Mouse (Mus musculus) heart, embryonic 16.5 days (tissue): Measurements from ENCODE around the gene Fbxl17. TPM values are rescaled to one million over a fixed set of nuclear protein-coding genes. Genes with fewer than 3 reads are reported as not detected.

Experiments
- ATAC-seq: fragments of 200-750 bp; cut with Nextera tagmentation; replicated peaks from 2 replicates; pipeline ENCODE4 v1.8.0; 2017; ENCODE audit warnings: moderate number of reproducible peaks; ENCODE audit not compliant: insufficient read depth, low FRiP score; ENCODE audit errors: extremely low read depth
- H3K27ac ChIP-seq: fragments of 300-500 bp; sonication (generic); 2 replicates; pipeline ENCODE4 v1.5.1; 2014; ENCODE audit warnings: mild to moderate bottlenecking, low read length, control low read depth, moderate library complexity
- H3K27me3 ChIP-seq: fragments of 300-500 bp; sonication (generic); 2 replicates; pipeline ENCODE4 v1.6.1; 2014; ENCODE audit warnings: low read length, mixed read lengths; ENCODE audit not compliant: control insufficient read depth, insufficient read depth
- H3K36me3 ChIP-seq: fragments of 300-500 bp; sonication (generic); 2 replicates; pipeline ENCODE4 v1.6.1; 2014; ENCODE audit not compliant: control insufficient read depth, insufficient read depth
- H3K4me1 ChIP-seq: fragments of 300-500 bp; sonication (generic); 2 replicates; pipeline ENCODE4 v1.6.1; 2014; ENCODE audit warnings: low read length, mixed read lengths; ENCODE audit not compliant: control insufficient read depth, insufficient read depth
- H3K4me2 ChIP-seq: fragments of 300-500 bp; sonication (generic); 2 replicates; pipeline ENCODE4 v1.6.1; 2014; ENCODE audit warnings: low read depth, mild to moderate bottlenecking, control low read depth, low read length
- H3K4me3 ChIP-seq: fragments of 300-500 bp; sonication (generic); 2 replicates; pipeline ENCODE4 v1.5.1; 2014; ENCODE audit warnings: mild to moderate bottlenecking, control low read depth, low read length
- H3K9ac ChIP-seq: fragments of 300-500 bp; sonication (generic); 2 replicates; pipeline ENCODE4 v1.6.1; 2014; ENCODE audit warnings: low read length, control low read depth
- H3K9me3 ChIP-seq: fragments of 300-500 bp; sonication (generic); replicated peaks from 2 replicates; pipeline ENCODE4 v1.6.1; 2016; ENCODE audit warnings: low read length; ENCODE audit not compliant: control insufficient read depth
- WGBS: fragments of 180-500 bp; shearing (Covaris S2); extraction: QIAGEN DNeasy Blood & Tissue Kit; methylation state at CpG from one replicate; pipeline ENCODE4 v1.1.7; 2014; 5-methylcytosine and 5-hydroxymethylcytosine counted together
- polyA plus RNA-seq: library from polyadenylated mRNA; unstranded; fragments of >200 nt; fragmentation: Nextera tagmentation; extraction: Ambion mirVana; gene quantifications from 2 replicates; pipeline ENCODE4 v1.2.1, GENCODE M21; 2015

Fbxl17 gene
- polyA plus RNA-seq, 1 experiment from 2014 or later: 14.3 TPM

DNA sequence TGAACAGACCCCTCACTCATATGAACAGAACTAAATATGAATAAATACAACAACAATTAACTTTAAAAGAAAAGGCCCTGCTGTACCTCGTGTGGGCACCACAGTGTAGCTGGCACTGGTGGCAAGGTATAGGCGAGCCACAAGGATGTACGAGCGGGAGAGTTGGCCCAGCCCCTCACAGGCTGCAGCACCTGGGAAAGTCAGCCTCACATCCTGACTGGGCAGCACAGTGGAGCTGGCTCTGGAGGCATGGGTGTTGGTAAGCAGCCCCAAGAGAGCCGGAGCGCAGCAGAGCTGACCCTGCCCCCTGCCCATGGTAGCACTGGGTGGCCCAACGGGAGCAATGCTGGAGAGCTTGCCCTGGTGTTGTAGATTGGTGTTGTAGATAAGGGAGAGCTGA lies 135.2 kb downstream of the Fbxl17 start:
- H3K4me2 ChIP-seq: no peak overlapping the region
- no peaks in the 10 kb centered on the region; the same call in 1 of the 2 replicates for H3K9me3 ChIP-seq
- H3K36me3 ChIP-seq: peaks cover 2% of the 10 kb centered on the region; the same call in 1 of the 2 replicates
- no peak for ATAC-seq
- no peaks in the 10 kb centered on the region for H3K27me3 ChIP-seq
- peaks cover 1% of the 10 kb centered on the region for H3K4me1 ChIP-seq
- no peak overlapping the region for H3K4me3 ChIP-seq
- no peak overlapping the region for H3K9ac ChIP-seq
- WGBS: 88% methylated on average over 7 of the region's 7 CpGs
- no peak overlapping the region for H3K27ac ChIP-seq

DNA sequence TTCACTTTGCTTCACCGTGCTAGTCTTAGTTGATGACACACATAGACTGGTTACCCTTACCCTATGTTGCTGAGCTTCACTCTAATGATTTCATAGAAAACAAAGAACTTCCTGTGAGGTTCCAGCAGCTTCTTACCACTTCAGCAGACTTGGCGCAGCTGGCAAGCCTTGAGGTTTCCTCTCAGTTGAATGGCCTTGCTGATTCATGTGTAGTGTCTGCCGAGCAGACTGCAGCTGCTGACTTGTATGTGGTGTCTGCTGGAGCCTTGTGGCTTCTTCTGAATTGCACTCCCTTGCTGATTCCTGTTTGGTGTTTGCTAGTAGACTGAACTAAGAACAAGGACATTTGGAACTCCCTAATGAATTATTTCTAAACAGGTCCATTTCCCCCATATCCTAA lies 137.6 kb downstream of the Fbxl17 start:
- no peak for ATAC-seq
- Histone ChIP-seq H3K4me1 (no peaks in the 10 kb centered on the region; the same call in 1 of the 2 replicates), H3K4me2 (no peak overlapping the region), H3K4me3 (no peak overlapping the region), H3K36me3 (peaks cover 2% of the 10 kb centered on the region; the same call in 1 of the 2 replicates), H3K9ac (no peak overlapping the region), H3K9me3 (no peaks in the 10 kb centered on the region; the same call in 1 of the 2 replicates), H3K27me3 (no peaks in the 10 kb centered on the region), H3K27ac (no peak overlapping the region)
- 72% methylated on average over 3 of the region's 3 CpGs for WGBS

DNA sequence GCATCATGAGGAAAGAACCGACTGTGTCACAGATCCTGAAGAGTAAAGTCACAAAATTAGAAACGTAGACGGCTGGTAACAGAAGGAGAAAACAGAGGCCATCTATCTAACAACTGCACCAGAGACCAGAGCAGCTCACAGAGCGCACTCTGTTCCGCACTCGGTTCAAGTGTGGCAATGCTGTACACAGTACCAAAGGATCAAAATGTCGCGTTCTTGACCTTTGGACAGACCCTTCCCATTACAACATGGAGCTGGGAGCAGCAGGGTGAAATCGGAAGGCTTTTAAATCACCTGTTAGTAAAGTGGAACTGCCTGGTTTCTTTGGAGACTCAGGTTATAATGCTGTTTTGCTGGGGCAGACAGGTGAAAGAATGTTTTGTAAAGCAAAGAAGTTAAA lies 138.1 kb downstream of the Fbxl17 start:
- 86% methylated on average over 9 of the region's 9 CpGs for WGBS
- ATAC-seq: no peak
- H3K4me2 ChIP-seq: no peak overlapping the region
- no peaks in the 10 kb centered on the region; the same call in 1 of the 2 replicates for H3K9me3 ChIP-seq
- peaks cover 2% of the 10 kb centered on the region; the same call in 1 of the 2 replicates for H3K36me3 ChIP-seq
- H3K4me3 ChIP-seq: no peak overlapping the region
- H3K27ac ChIP-seq: no peak overlapping the region
- no peak overlapping the region for H3K9ac ChIP-seq
- no peaks in the 10 kb centered on the region; the same call in 1 of the 2 replicates for H3K4me1 ChIP-seq
- H3K27me3 ChIP-seq: no peaks in the 10 kb centered on the region

DNA sequence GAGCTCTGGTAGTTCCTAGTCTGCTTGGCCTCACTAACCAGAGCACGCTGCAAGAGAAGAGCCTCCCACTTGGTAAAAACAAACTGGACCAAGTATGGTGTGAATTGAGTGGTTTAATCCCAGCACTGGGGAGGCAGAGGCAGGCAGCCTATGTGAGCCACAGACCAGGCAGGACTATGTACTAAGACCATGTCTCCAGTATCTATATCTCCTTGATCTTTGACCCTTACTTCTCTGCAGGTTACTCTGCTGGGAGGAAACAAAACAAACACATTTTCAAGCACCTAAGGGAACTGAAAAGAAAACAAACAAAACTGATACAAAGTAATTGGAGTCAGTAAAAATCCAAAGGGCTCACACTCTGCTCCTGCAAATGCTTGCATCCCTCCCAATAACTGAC lies 141.0 kb downstream of the Fbxl17 start:
- no peaks in the 10 kb centered on the region; the same call in 1 of the 2 replicates for H3K9me3 ChIP-seq
- no peak for ATAC-seq
- no peak overlapping the region for H3K4me3 ChIP-seq
- H3K9ac ChIP-seq: no peak overlapping the region
- 75% methylated on average over 1 of the region's 1 CpGs for WGBS
- H3K27me3 ChIP-seq: no peaks in the 10 kb centered on the region
- no peaks in the 10 kb centered on the region; the same call in 1 of the 2 replicates for H3K4me1 ChIP-seq
- H3K27ac ChIP-seq: no peak overlapping the region
- no peak overlapping the region for H3K4me2 ChIP-seq
- H3K36me3 ChIP-seq: peaks cover 2% of the 10 kb centered on the region; the same call in 1 of the 2 replicates

DNA sequence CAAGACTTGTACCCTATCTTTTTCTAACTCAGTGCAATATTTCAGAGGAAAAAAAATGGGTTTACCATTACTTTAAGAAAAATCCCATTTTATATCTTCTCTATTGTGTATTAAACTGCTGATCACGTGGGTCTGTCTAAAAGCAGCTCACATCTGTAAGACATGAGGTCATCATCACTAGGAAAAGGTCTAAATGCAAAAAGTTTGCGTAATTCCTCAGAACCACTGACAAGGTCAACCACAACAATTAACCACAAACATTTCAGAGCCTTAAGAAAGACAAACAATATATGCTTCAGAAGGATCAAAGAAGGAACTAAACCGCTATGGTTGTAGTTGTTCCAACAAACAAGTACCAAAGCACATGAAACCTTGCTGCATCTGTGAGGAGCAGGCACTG lies 143.6 kb downstream of the Fbxl17 start:
- Histone ChIP-seq H3K4me2 (no peak overlapping the region), H3K9ac (no peak overlapping the region), H3K27ac (no peak overlapping the region), H3K36me3 (no peaks in the 10 kb centered on the region; the same call in 1 of the 2 replicates), H3K4me3 (no peak overlapping the region), H3K4me1 (no peaks in the 10 kb centered on the region), H3K27me3 (no peaks in the 10 kb centered on the region), H3K9me3 (no peaks in the 10 kb centered on the region)
- WGBS: 76% methylated on average over 3 of the region's 3 CpGs
- no peak for ATAC-seq

DNA sequence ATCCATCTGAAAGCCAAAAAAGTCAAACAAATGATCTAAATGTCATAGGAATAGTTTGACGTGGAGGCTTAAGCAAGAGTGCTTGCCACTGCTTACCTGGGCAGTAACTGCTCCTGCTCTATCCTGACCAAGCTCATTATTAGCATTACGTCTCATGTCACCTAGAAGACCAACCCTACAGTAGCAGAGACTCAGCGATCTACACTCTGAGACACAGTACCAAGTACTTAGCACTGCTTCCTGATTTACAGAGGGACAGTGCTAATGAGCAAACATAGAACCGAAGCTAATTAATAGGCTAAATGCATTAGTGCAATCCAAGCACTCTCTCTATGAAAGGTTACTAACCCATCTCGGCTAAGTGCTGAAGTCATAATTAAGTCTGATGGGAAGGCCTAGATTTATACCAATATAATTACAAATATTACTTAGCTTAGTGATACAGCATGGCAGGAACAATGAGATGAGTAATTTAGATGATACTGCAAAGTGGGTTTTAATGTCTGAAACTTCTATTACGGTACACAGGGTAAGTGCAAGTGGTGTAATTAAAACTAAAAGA lies 147.1 kb downstream of the Fbxl17 start:
- no peaks in the 10 kb centered on the region; the same call in 1 of the 2 replicates for H3K36me3 ChIP-seq
- H3K27me3 ChIP-seq: no peaks in the 10 kb centered on the region
- no peak overlapping the region for H3K4me3 ChIP-seq
- H3K4me2 ChIP-seq: no peak overlapping the region
- no peak for ATAC-seq
- no peaks in the 10 kb centered on the region for H3K9me3 ChIP-seq
- H3K27ac ChIP-seq: no peak overlapping the region
- no peaks in the 10 kb centered on the region for H3K4me1 ChIP-seq
- WGBS: 89% methylated on average over 6 of the region's 6 CpGs
- H3K9ac ChIP-seq: no peak overlapping the region

DNA sequence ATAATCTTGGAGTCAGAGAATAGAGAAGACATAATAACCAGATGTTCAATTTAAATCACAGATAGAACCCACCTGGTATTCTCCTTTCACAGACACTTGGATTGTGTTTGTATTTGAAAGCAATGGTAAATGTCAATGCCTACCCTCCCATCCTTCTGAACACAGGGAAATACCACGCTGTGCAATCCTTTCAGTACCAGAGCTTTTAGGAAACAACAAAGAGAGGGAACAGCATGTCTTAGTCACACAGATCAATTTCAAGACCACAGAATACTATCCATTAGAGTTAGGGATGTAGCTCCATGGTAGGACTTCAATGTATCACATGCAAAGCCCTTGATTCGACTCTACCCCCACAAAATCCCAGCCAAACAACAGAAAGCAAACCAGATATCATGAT lies 148.1 kb downstream of the Fbxl17 start:
- Histone ChIP-seq H3K4me3 (no peak overlapping the region), H3K27me3 (no peaks in the 10 kb centered on the region), H3K27ac (no peak overlapping the region), H3K9me3 (no peaks in the 10 kb centered on the region), H3K36me3 (peaks cover 3% of the 10 kb centered on the region; the same call in 1 of the 2 replicates), H3K4me1 (no peaks in the 10 kb centered on the region), H3K9ac (no peak overlapping the region), H3K4me2 (no peak overlapping the region)
- 90% methylated on average over 2 of the region's 2 CpGs for WGBS
- ATAC-seq: no peak

DNA sequence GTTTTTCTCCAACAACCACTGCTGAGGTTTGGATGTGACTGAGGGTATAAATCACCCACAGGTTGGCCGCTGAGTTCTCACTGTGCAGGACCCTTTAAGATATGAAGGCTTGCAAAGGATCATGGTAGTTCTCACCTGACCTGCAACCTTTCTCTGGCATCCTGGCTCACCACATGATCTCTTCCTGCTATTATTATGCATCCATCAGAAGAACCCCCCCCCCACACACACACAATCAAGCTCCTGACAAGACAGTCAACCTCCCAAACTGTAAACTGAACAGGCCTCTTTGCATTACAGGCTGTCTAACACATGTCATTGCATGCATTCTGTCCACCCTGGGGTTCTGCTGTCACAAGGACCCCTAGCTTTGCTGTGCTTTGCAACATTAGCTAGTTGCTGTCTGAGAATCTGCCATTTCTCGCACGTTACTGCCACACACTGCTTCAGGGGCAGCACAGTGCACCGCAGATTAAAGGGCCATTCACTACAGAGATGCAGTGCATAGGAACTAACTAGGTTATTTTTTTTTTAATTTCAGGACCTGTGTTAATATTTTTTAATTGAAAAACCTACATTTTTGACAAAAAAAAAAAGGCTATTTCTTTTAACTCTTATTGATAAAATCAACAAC lies 148.8 kb downstream of the Fbxl17 start:
- H3K36me3 ChIP-seq: peaks cover 6% of the 10 kb centered on the region; the same call in 1 of the 2 replicates
- H3K27ac ChIP-seq: no peak overlapping the region
- no peak overlapping the region for H3K4me3 ChIP-seq
- H3K4me1 ChIP-seq: no peaks in the 10 kb centered on the region
- no peaks in the 10 kb centered on the region for H3K27me3 ChIP-seq
- WGBS: 83% methylated on average over 4 of the region's 4 CpGs
- H3K9me3 ChIP-seq: no peaks in the 10 kb centered on the region
- H3K9ac ChIP-seq: no peak overlapping the region
- no peak overlapping the region for H3K4me2 ChIP-seq
- no peak for ATAC-seq

DNA sequence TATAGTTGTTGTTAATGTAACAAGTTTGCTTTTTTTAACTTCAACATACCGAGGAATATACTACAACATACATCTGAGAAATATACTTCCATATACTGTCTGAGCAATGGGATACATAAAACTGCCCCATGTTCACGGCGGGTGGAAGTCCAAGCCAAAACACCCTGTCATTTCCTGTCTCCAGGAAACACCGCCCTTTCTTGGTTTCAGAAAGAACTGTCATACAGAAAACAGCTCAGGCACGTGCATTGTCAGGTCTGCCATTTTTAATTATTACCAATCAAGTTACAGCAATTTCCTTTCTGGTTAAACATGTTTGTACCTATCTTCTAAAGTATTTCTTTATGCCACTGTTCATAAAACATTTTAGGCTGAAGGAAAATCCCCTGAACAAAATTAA lies 155.7 kb downstream of the Fbxl17 start:
- no peak for ATAC-seq
- whole genome bisulfite sequencing: 71% methylated on average over 5 of the region's 5 CpGs
- H3K4me3 ChIP-seq: no peak overlapping the region

More for the DNA sequence above, 155.7 kb downstream of the Fbxl17 start:
- Histone ChIP-seq H3K9ac (no peak overlapping the region), H3K27ac (no peak overlapping the region), H3K36me3 (peaks cover 6% of the 10 kb centered on the region; the same call in 1 of the 2 replicates), H3K27me3 (no peaks in the 10 kb centered on the region), H3K4me2 (no peak overlapping the region), H3K4me1 (no peaks in the 10 kb centered on the region), H3K9me3 (no peaks in the 10 kb centered on the region)
